Comparison of ENCODE assay signal across 8 mouse cellular contexts in genomic region chr11:4258657-4259082, GRCm38 (mm10). TPM values are rescaled to one million over a fixed set of nuclear protein-coding genes. Genes with fewer than 3 reads are reported as not detected.
DNase-seq lines count a peak whose midpoint lies in the region; ATAC-seq lines count a peak whose summit lies in the region.

No protein-coding gene starts in this region.

- H3K9me3 ChIP-seq in hindbrain, embryonic 16.5 days (ENCODE audit: control insufficient read depth, low read length): no peaks in the 10 kb centered on the region

- H3K4me2 ChIP-seq in hindbrain, embryonic 16.5 days (ENCODE audit: low read length): peak overlapping the region; percentile 64

- peak overlapping the region; percentile 58 for H3K9ac ChIP-seq in hindbrain, embryonic 16.5 days (ENCODE audit: low read depth, low read length)

- H3K27me3 ChIP-seq in hindbrain, embryonic 16.5 days (replicated peaks; ENCODE audit: control insufficient read depth, insufficient read depth, low read length): 0 out of 2 replicates have a peak, but pooled peaks cover 3% of the 10 kb centered on the region

- 0% methylated on average over 7 of the region's 7 CpGs for WGBS in hindbrain, embryonic 16.5 days

- DNase-seq in T-cell, adult 2 months (ENCODE audit: low spot score): peak; percentile 85
- DNase-seq in cerebellum, postnatal 36 days: peak; percentile 86 to 87
- peak; percentile 82 for DNase-seq in gastrocnemius, adult 18-20 months (ENCODE audit: low spot score)
- DNase-seq in left cerebral cortex, adult 18-20 months (ENCODE audit: low spot score in 2 of 2): peak; percentile 80 to 83
- peak; percentile 83 to 90 for DNase-seq in lung, postnatal 4 days
- peak; percentile 81 for DNase-seq in retina, postnatal 1 day
- DNase-seq in thymus, postnatal 4 days: peak; percentile 91

- peak; percentile 80 for ATAC-seq in hindbrain, embryonic 16.5 days

- H3K36me3 ChIP-seq in hindbrain, embryonic 16.5 days (ENCODE audit: control insufficient read depth, insufficient read depth, low read length): no peaks in the 10 kb centered on the region

- H3K4me3 ChIP-seq in hindbrain, embryonic 16.5 days (ENCODE audit: low read length): peak overlapping the region; percentile 24

- H3K4me1 ChIP-seq in hindbrain, embryonic 16.5 days (ENCODE audit: control insufficient read depth, insufficient read depth, low read depth, low read length): peaks cover 14% of the 10 kb centered on the region

- H3K27ac ChIP-seq in hindbrain, embryonic 16.5 days (ENCODE audit: low read depth, low read length): no peak overlapping the region

RNA-seq across cellular contexts. Expression of gene Lif, which starts 1.3 kb away (rescaled TPM):
- under 1 TPM; 0.11 to 0.21 TPM for total RNA-seq in gastrocnemius, adult 18-20 months (2021)
- polyA plus RNA-seq in hindbrain, embryonic 16.5 days (2015; fragmentation: Nextera tagmentation; extraction: Ambion mirVana): 0.05 TPM in 1 of 2 replicates, not detected in the other
- total RNA-seq in left cerebral cortex, adult 18-20 months (2021): 1 to 10 TPM; 1.3 to 1.6 TPM

RNA-seq across cellular contexts. Expression of gene Osm, which starts 22.4 kb away (rescaled TPM):
- total RNA-seq in gastrocnemius, adult 18-20 months (2021): not detected
- not detected in 2 replicates for polyA plus RNA-seq in hindbrain, embryonic 16.5 days (2015; fragmentation: Nextera tagmentation; extraction: Ambion mirVana)
- under 1 TPM in 1 of 2 experiments, not detected in 1; 0.19 TPM for total RNA-seq in left cerebral cortex, adult 18-20 months (2021)

RNA-seq across cellular contexts. Expression of gene Castor1, which starts 40.6 kb away (rescaled TPM):
- total RNA-seq in gastrocnemius, adult 18-20 months (2021): 1 to 10 TPM; 1.8 to 2.9 TPM
- polyA plus RNA-seq in hindbrain, embryonic 16.5 days (2015; fragmentation: Nextera tagmentation; extraction: Ambion mirVana): 6.7 and 7.4 TPM in 2 replicates
- total RNA-seq in left cerebral cortex, adult 18-20 months (2021): 1 to 10 TPM; 3.1 to 3.2 TPM
